Mouse (Mus musculus): ENCODE results near the gene Epb41l5.

GRCm38 (mm10) chr1:119522726-119523125, 126.1 kb downstream of the Epb41l5 start:
- no peak for TF ChIP-seq GATA1 (IDR thresholded peaks at IDR 0.05; ENCODE audit: borderline replicate concordance, low read length)
- TF ChIP-seq FLI1 (IDR thresholded peaks at IDR 0.05; ENCODE audit: low read length), result no peak

All from megakaryocyte, embryonic 14.5 days (primary cell).